Mouse (Mus musculus) heart, adult 18-20 months (tissue): ENCODE data around the gene Cat. TPM values are rescaled to one million over a fixed set of nuclear protein-coding genes. Genes with fewer than 3 reads are reported as not detected.

Experiments
- DNase-seq, 2 experiments: peaks; one replicate each; pipeline ENCODE4 v3.0.0; 2021 to 2022; ENCODE audit warnings: mixed read lengths in 1 of 2
- total RNA-seq, 2 experiments: library from RNA; stranded (reverse); gene quantifications; 2 replicates each; pipeline ENCODE4 v1.2.3; 2021

Gene Cat
- total RNA-seq, 2 experiments from 2014 or later = 220 to 288 TPM

GRCm38 (mm10) chr2:103436534-103436933 is 48.4 kb downstream of the Cat start:
- DNase-seq = peak in 1 of 2 experiments; percentile 7

GRCm38 (mm10) chr2:103435110-103435509 is 49.9 kb downstream of the Cat start:
- no peak for DNase-seq

- no peak for DNase-seq
These were observed 52.2 kb downstream of the Cat start for GRCm38 (mm10) chr2:103432695-103433275.

- DNase-seq = no peak
These were observed 54.2 kb downstream of the Cat start for GRCm38 (mm10) chr2:103430712-103431111.

GRCm38 (mm10) chr2:103428356-103428755 is 56.6 kb downstream of the Cat start:
- no peak for DNase-seq

GRCm38 (mm10) chr2:103425456-103426063 is 59.4 kb downstream of the Cat start:
- no peak for DNase-seq

- DNase-seq = peak; percentile 48 to 77
These were observed 60.5 kb downstream of the Cat start for GRCm38 (mm10) chr2:103424349-103425026.

GRCm38 (mm10) chr2:103423884-103424283 is 61.1 kb downstream of the Cat start:
- no peak for DNase-seq

GRCm38 (mm10) chr2:103420650-103421507 is 64.1 kb downstream of the Cat start:
- no peak for DNase-seq

- DNase-seq = no peak
These were observed 69.2 kb downstream of the Cat start for GRCm38 (mm10) chr2:103415774-103416173.

- no peak for DNase-seq
These were observed 71.6 kb downstream of the Cat start for GRCm38 (mm10) chr2:103413381-103413780.

- DNase-seq = no peak
These were observed 73.1 kb downstream of the Cat start for GRCm38 (mm10) chr2:103411816-103412215.

GRCm38 (mm10) chr2:103411348-103411747 is 73.6 kb downstream of the Cat start, which contains the start of gene Elf5:
TSS of gene Elf5 (plus strand) at chr2:103411688.
- DNase-seq = no peak

GRCm38 (mm10) chr2:103406239-103406638 is 78.7 kb downstream of the Cat start:
- no peak for DNase-seq

Other genes with a start within 250 kb of the Cat start
- 1 to 10 TPM in 1 of 2 experiments, not detected in 1; 1.3 TPM for gene Ehf, start 181.9 kb downstream of the Cat start, total RNA-seq
- not detected for gene Elf5, start 73.5 kb downstream of the Cat start, total RNA-seq
- 10 to 100 TPM; 22.1 to 26.7 TPM for gene Abtb2, start 81.2 kb upstream of the Cat start, total RNA-seq